Mouse (Mus musculus) spleen, postnatal 14 days (tissue): ENCODE data around the gene Olfr20.
"Not testable (repeated sequence)": the region's sequence is repeated elsewhere in the genome, so short reads cannot be mapped to it uniquely, and the experiment has no call there.

Experiments
- DNase-seq, 2 experiments: peaks; one replicate each; pipeline ENCODE4 v3.0.0; 2021 to 2022; ENCODE audit warnings: low spot score in 2 of 2

Olfr20 gene

DNA sequence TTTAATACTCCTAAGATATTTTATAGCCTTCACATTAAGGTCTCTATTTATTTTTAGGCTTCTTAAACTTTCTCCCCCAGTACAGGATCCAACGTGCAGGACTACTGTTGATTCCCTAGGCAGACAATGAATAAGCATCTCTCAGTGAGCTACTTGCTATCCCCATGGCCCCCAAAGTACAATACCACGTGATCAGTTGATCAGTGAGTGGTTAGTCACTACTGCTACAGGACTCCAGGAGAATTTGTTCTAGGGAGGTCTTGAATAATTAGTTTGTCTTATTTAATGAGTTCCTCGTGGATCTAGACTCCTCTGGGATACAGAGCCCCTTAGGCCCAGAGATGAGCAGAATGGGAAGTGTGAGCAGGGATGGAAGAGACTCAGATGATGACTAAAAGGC, at the start of gene Olfr20:
Olfr20 (plus strand) TSS at position 301 of the 400 bp plus-strand sequence.
- no peak for DNase-seq

DNA sequence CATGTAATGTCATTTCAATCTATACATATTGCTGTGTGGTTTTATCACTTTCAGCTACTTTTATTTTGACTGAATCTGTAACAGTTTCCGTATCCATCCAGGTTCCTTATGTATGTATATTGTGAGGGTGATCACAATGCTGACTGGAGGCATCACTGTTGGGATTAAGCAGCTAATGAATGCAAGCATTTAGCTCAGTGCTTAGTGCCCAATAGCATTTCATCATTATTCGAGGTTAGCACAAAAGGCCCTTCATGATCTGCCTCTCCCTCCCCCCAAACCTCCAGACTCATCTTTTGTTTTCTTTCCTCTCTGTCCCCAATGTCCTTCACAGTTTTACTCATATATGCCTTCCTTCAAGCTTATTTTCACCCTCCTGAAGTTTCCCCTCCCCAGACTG, 47.5 kb upstream of the Olfr20 start:
- DNase-seq: no peak

DNA sequence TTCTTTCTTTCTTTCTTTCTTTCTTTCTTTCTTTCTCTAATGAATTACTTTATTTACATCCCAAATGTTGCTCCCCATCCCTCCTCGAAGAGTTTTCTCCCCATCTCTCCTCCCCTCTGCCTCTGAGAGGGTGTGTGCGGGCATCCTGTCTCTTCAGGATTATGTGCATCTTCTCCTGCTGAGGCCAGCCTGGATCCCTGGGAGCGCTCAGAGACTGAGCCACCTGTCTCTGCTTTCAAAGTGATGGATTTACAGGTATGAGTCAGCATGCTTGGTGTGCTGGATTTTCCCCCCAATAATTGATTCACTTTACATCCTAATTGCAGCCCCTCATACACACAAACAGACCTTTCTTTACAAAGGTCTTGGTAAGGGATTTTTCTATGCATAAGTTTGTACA, 34.6 kb upstream of the Olfr20 start:
- no peak for DNase-seq

DNA sequence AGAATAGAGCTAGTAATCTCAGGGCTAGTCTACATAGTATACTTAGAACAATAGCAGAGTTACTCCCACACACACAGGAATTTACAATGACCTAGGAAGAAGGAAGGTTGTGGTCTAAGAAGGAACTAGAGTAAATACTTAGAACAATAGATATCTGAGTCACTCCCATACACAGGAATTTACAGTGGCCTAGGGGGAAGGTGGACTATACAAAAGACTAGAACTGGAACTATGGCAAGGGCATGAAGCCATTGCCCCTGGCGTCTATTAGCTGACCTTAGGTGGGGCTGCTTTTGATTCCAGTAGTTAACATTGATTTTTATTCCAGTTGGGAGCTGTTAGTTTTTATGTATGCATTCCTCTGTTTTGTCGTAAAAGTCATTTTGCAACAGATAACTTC, 32.0 kb upstream of the Olfr20 start:
- DNase-seq: not testable (repeated sequence)

DNA sequence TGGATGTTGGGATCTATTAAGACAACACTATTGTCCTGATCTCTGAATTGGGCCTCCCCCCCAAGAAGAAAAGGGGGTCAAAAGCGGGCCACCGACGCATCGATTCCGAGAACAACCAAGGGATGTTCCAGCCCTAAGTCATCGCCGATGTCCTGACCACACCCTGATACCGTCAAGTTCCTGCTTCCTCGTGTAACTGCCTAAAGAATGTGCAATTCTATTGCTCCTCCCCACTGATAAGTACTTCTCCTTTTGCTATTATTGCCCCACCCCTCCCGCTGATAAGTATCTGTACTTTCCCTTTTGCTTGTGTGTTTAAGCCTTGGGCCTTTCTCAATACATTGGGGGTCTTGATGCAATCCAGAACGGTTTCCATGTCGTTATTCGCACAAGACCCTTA, 29.5 kb upstream of the Olfr20 start:
- not testable (repeated sequence) for DNase-seq

DNA sequence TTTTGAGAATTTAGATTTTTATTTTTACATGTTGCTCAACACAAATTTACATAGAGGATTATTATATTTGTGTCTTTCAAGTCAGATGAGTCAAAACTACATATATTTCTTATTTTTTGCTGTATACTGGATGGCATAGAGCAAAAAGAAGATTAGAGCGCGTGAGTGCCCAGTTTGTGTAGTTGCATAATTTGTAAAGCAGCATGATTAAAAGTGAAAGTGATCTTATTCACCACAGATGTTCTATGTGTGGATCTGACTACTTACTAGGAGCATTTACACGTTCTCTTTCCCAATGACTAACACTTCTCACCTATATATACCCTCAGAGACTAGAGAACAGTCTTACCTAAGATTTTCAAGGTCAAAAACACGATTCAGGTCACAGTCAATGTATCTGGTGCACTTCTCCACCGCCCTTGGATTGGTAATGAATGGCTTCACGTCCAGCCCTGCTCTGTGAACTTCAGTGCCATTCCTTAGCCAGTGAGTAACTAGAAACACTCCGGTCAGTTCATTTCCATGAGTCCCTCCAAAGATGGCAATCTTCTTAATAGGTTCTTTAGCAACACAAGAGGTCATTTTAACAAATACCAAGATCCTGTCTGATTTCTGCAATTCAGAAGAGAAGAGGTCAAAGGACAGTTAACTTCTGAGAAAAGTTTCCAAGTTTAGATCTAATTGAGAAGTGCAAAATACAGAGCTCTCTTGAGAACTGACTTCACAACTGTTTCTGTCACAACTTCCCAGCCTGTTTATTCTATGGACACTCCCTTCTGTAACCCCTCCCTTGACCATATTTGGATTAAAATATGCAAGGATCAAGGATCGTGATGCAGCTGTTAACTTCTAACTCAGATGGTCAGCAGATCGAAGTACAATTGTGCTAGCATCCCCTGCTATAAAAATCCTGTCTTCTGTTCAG, 26.4 kb upstream of the Olfr20 start:
- DNase-seq: no peak

DNA sequence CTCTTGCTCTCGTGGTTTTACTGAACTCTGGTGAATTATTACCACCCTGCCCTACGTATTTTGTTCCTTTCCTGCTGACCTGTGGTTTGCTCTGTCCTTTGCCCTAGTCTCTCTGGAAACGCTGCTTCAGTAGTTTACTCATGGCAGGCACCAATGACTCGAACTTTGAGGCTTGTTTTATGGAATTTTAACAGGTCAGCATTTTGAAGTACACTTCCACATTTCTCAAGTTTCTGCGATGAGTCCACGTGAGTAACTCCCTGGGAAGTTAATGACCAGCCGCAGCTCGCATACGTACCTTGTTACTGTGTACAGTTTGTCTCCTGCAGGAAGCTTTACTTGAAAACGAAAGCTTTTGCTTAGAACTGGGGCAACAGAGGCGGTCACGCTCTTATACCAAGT, 24.1 kb upstream of the Olfr20 start:
- DNase-seq: no peak

DNA sequence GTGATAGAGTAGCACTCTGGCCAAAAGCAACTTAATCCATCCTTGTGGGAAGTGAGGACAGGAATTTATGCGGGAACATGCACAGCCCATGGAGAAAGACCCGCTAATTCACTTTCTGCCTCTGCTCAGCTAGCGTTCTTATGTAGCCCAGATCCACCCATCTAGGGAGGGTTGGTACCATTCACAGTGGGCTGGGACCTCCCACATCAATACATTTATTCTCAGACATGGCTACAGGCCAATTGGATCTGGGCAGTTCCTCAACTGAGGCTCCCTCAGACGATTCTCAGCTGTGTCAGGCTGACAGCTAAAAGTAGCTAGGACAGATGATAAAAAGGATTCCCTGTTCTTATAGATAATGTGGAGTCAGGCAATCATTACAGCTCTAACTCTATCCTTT, 23.2 kb upstream of the Olfr20 start:
- no peak for DNase-seq

DNA sequence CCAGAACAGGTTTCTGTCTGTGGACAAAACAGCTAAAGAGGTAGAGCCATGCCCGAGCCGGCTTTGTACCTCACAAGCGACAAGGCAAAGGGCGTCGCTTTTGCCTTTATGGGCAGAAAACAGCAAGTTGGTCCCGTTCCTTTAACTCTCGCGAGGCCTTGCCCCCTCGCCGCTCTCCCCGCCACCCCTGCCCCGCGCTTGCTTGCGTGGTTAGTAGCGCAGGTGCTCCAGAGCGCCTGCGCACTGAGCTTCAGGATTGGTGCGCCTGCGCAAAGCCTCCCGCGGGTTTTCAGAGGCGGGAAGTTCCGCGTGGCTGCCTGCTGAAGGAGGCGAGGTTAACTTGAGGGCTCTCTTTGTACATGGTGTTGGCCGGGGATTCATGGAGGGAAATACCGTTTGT, 21.1 kb upstream of the Olfr20 start, which contains the start of the genes Aspa, Gm49340 and Spata22:
Aspa (minus strand) TSS at position 155 of the 400 bp plus-strand sequence.
Gm49340 (plus strand) TSS at position 300 of the 400 bp plus-strand sequence.
Spata22 (plus strand) TSS at position 300 of the 400 bp plus-strand sequence.
- no peak for DNase-seq

DNA sequence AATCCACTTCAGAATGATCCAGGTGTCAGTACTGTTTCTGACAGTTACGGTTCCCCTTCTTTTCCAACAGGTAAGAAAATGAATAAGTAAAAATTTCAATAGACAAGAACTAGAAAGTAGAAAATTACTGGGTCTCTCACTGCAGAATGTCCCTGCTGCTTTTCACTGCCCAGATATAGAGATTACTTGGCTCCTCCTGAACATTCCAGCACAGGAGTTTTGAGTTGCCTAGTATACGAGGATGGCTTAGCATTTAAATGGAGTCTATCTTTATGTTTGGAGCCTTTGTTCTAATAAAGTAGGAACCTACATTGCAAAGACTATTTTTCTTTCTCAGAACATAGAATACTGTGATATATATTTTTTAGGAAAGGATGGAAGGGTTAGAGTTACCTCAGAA, 17.2 kb upstream of the Olfr20 start:
- DNase-seq: no peak

DNA sequence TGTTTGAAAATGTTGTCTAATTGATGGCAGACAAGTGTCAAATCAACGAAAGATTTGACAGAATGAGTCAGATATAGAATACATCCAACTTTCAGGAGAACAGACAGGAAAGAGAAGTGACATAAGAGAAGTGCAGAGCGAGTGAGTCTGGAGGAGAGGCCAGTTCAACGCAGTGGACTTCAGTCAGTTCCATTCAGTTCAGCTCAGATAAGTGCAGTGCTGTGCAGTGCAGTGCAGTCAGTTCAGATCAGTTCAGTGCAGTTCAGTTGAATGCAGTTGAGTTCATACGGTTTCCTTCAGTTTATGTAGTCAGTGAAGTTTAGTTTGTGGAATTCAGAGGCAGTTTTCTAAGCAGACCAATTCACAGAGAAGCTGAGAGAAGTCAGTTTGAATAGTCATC, 13.7 kb upstream of the Olfr20 start:
- no peak for DNase-seq

DNA sequence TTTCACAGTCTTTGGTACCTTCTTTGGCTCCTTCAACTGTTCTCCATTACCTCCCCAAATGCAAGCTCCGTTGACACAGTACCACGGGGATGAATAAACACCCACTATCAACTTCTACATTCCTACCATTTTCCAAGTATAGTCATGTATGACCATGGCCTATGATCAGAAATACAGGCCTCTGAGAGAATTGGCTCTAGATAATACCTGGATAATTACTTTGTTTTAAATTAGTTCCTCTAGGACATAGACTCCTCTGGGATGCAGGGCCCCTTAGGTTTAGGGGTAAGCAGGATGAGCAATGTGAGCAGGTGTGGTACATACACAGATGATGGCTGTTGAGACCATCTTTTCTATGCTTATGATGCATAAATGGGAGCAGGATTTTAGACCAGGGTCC, 20.4 kb downstream of the Olfr20 start, which contains the start of gene Olfr376:
Olfr376 (plus strand) TSS at position 301 of the 400 bp plus-strand sequence.
- DNase-seq: no peak

DNA sequence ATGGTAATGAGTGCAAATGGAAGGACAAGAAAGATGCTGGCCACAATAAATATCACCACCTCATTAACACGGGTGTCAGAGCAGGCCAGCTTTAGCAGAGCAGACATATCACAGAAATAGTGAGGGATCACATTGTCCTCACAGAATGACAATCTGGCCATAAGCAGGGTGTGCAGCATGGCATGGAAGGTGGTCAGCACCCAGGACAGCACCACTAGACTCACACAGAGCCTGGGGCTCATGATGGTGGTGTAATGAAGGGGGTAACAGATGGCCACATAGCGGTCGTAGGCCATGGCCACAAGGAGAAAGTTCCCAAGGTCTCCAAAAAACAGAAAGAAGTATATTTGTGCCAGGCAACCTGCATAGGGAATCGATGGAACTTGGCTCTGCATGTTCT, 44.8 kb downstream of the Olfr20 start:
- no peak for DNase-seq

DNA sequence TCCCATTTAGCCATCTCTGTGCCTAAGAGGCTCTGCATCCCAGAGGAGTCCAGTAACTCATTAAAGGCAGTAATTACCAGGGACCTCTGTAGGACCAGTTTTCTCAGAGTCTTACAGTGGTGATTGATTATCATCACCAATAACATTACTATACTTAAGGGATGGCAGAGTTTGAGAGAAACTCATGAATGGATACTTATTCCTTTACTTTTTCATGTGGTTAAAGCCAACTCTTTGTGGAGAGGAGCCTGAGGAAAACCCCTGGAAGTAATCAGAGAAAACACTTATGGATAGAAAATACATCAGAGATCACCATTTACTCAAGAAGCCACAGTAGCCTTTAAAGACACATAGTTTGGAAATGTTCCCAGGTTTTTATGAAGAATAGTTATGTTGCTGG, 48.9 kb downstream of the Olfr20 start, which contains the start of gene Olfr1:
Olfr1 (minus strand) TSS at position 101 of the 400 bp plus-strand sequence.
- DNase-seq: no peak
